Mouse (Mus musculus) liver, embryonic 14.5 days (tissue): Measurements from ENCODE around the gene Zbp1. TPM values are rescaled to one million over a fixed set of nuclear protein-coding genes. Genes with fewer than 3 reads are reported as not detected.

Experiments
- ATAC-seq: fragments of 200-750 bp; cut with Nextera tagmentation; 2 replicates; pipeline ENCODE4 v1.8.0; 2017; ENCODE audit warnings: moderate number of reproducible peaks, mild to moderate bottlenecking, moderate library complexity; ENCODE audit not compliant: insufficient read depth
- DNase-seq, 3 experiments: peaks; one replicate each; pipeline ENCODE4 v3.0.0-alpha.2; 2012 to 2013; ENCODE audit warnings: low read depth in 3 of 3, low spot score in 3 of 3
- H3K27ac ChIP-seq: fragments of 300-500 bp; sonication (generic); 2 replicates; pipeline ENCODE4 v1.5.1; 2014; ENCODE audit warnings: moderate library complexity, mild to moderate bottlenecking, control low read depth, inconsistent platforms
- H3K27me3 ChIP-seq: fragments of 300-500 bp; sonication (generic); 2 replicates; pipeline ENCODE4 v1.6.1; 2014; ENCODE audit warnings: mild to moderate bottlenecking, low read length, moderate library complexity; ENCODE audit not compliant: control insufficient read depth, insufficient read depth
- H3K36me3 ChIP-seq: fragments of 300-500 bp; sonication (generic); replicated peaks from 2 replicates; pipeline ENCODE4 v1.6.1; 2014; ENCODE audit warnings: low read depth; ENCODE audit not compliant: control insufficient read depth, insufficient read depth
- H3K4me1 ChIP-seq, 2 experiments: fragments of 200-500 bp in 1 of 2; fragments of 300-500 bp in 1 of 2; sonication (generic) in 1 of 2; replicated peaks; 2 replicates each; pipeline ENCODE4 v1.6.1; 2012 to 2014; ENCODE audit warnings: antibody characterized with exemption in 1 of 2, inconsistent platforms in 1 of 2, low read length in 1 of 2; ENCODE audit not compliant: control insufficient read depth in 2 of 2, insufficient read depth in 2 of 2
- H3K4me2 ChIP-seq: fragments of 300-500 bp; sonication (generic); 2 replicates; pipeline ENCODE4 v1.6.1; 2014; ENCODE audit warnings: low read depth, mild to moderate bottlenecking, control low read depth, moderate library complexity
- H3K4me3 ChIP-seq, 2 experiments: fragments of 200-500 bp in 1 of 2; fragments of 300-500 bp in 1 of 2; sonication (generic) in 1 of 2; 2 replicates each; pipeline ENCODE4 v1.5.1; 2012 to 2014; ENCODE audit warnings: low read depth in 2 of 2, low read length in 2 of 2, mild to moderate bottlenecking in 2 of 2, control low read depth in 1 of 2, inconsistent platforms in 1 of 2, moderate library complexity in 1 of 2; ENCODE audit not compliant: insufficient read depth in 1 of 2
- H3K9ac ChIP-seq: fragments of 300-500 bp; sonication (generic); replicated peaks from 2 replicates; pipeline ENCODE4 v1.6.1; 2014; ENCODE audit warnings: mild to moderate bottlenecking, control low read depth, moderate library complexity
- H3K9me3 ChIP-seq: fragments of 300-500 bp; sonication (generic); 2 replicates; pipeline ENCODE4 v1.6.1; 2016; ENCODE audit warnings: low read length, mixed read lengths; ENCODE audit not compliant: control insufficient read depth
- CTCF ChIP-seq: IDR thresholded peaks from 2 replicates; pipeline ENCODE4 v1.5.1; 2016; ENCODE audit warnings: antibody characterized with exemption, low read depth, control low read depth
- EP300 ChIP-seq: IDR thresholded peaks from 2 replicates; pipeline ENCODE4 v1.6.1; 2016; ENCODE audit warnings: antibody characterized with exemption, low read depth
- WGBS: fragments of 180-500 bp; shearing (Covaris S2); extraction: QIAGEN DNeasy Blood & Tissue Kit; methylation state at CpG from one replicate; pipeline ENCODE4 v1.1.7; 2014; ENCODE audit not compliant: insufficient replicate concordance; 5-methylcytosine and 5-hydroxymethylcytosine counted together
- polyA plus RNA-seq, 2 experiments: library from polyadenylated mRNA; depleted of rRNA in 1 of 2; stranded (reverse) in 1 of 2; unstranded in 1 of 2; fragments of >200 nt; fragmentation: Nextera tagmentation in 1 of 2; extraction: Ambion mirVana in 1 of 2; gene quantifications; 2 replicates each; pipeline versions ENCODE4 v1.2.1 to v1.2.3; 2012 to 2014

The Zbp1 gene
- polyA plus RNA-seq, 2 experiments, result 0.64 to 1.0 TPM

GRCm38 (mm10) chr2:173171956-173172355 lies 46.8 kb downstream of the Zbp1 start:
- WGBS, result 39% methylated on average over 5 of the region's 5 CpGs
- no peak overlapping the region for H3K27ac ChIP-seq
- peaks cover 6% of the 10 kb centered on the region; the same call in 1 of the 2 replicates for H3K27me3 ChIP-seq
- H3K4me1 ChIP-seq, result peaks cover 0 to 23% of the 10 kb centered on the region in 2 experiments; a peak in 2 of 4 replicates
- no peaks in the 10 kb centered on the region for H3K9me3 ChIP-seq
- no peak for TF ChIP-seq EP300
- no peak for TF ChIP-seq CTCF
- DNase-seq (no peak), ATAC-seq (no peak)
- H3K9ac ChIP-seq, result no peak overlapping the region
- H3K36me3 ChIP-seq, result no peaks in the 10 kb centered on the region
- no peak overlapping the region for H3K4me3 ChIP-seq
- H3K4me2 ChIP-seq, result no peak overlapping the region

- ATAC-seq (no peak), DNase-seq (no peak)
- H3K4me1 ChIP-seq, result peaks cover 0 to 23% of the 10 kb centered on the region in 2 experiments; a peak in 2 of 4 replicates
- no peak overlapping the region for H3K4me3 ChIP-seq
- TF ChIP-seq CTCF (no peak), EP300 (no peak)
- H3K27ac ChIP-seq, result no peak overlapping the region
- H3K9me3 ChIP-seq, result no peaks in the 10 kb centered on the region
- H3K4me2 ChIP-seq, result peak overlapping the region; percentile 6; the same call in 1 of the 2 replicates
- H3K27me3 ChIP-seq, result peaks cover 6% of the 10 kb centered on the region; the same call in 1 of the 2 replicates
- H3K36me3 ChIP-seq, result no peaks in the 10 kb centered on the region
- H3K9ac ChIP-seq, result no peak overlapping the region
- WGBS, result 2% methylated on average over 30 of the region's 30 CpGs
Observed at GRCm38 (mm10) chr2:173171470-173171869, 47.3 kb downstream of the Zbp1 start.

DNA sequence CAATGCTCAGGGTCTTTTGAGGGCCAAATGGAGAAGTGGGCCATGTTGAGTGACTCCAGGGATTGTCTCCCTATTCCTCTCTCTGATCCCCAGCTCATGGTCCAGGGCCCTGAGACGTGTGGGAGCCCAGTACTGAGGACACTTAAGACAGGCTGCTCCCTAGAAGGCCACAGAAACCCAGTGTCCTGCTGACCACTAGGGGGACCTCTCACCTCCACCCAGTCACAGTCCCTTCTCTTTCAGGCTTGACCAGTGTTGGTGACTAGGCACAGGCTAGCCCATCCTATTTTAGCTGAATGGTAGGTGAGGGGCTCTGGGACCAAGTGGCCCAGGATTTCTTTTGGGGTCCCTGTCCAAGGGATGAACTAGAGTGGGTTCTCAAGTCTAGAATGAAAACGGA lies 48.0 kb downstream of the Zbp1 start:
- no peak overlapping the region for H3K27ac ChIP-seq

GRCm38 (mm10) chr2:173170081-173170480 lies 48.6 kb downstream of the Zbp1 start:
- Histone ChIP-seq H3K9ac (no peak overlapping the region), H3K27me3 (peaks cover 6% of the 10 kb centered on the region; the same call in 1 of the 2 replicates), H3K9me3 (no peaks in the 10 kb centered on the region), H3K4me2 (no peak overlapping the region), H3K4me3 (no peak overlapping the region), H3K4me1 (peaks cover 0 to 23% of the 10 kb centered on the region in 2 experiments; a peak in 2 of 4 replicates), H3K27ac (no peak overlapping the region), H3K36me3 (no peaks in the 10 kb centered on the region)
- ATAC-seq (no peak), DNase-seq (no peak)
- TF ChIP-seq EP300 (no peak), CTCF (no peak)
- WGBS, result 49% methylated on average over 2 of the region's 2 CpGs

More for the DNA sequence above, 48.0 kb downstream of the Zbp1 start:
- no peak overlapping the region for H3K4me3 ChIP-seq
- H3K4me1 ChIP-seq, result peaks cover 0 to 23% of the 10 kb centered on the region in 2 experiments; a peak in 2 of 4 replicates
- 30% methylated on average over 2 of the region's 2 CpGs for WGBS
- no peaks in the 10 kb centered on the region for H3K9me3 ChIP-seq
- DNase-seq (no peak), ATAC-seq (no peak)
- H3K27me3 ChIP-seq, result peaks cover 6% of the 10 kb centered on the region; the same call in 1 of the 2 replicates
- TF ChIP-seq CTCF, result peak; percentile 69
- no peak for TF ChIP-seq EP300
- H3K9ac ChIP-seq, result no peak overlapping the region
- no peaks in the 10 kb centered on the region for H3K36me3 ChIP-seq
- H3K4me2 ChIP-seq, result no peak overlapping the region

DNA sequence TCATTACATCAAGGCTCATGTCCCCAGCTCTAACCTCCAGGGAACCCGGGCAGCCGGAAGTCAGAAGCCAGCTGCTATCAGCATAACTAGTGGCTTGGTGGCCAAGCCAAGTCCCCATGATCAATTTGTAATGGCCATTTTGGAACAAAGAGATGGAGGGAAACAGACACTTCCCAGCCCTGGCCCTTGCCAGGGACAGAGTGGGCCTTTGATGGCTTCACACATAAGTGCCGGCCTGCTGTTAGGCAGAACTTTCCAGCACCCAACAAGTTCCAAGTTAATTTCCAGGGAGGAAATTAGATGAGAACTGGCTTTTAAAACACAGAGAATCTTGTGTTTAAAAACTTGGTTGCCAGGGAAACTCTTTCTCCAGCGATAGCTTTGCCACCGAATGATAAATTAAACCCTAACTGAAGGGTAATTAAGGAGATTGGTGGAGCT lies 50.3 kb downstream of the Zbp1 start:
- H3K27ac ChIP-seq, result no peak overlapping the region
- DNase-seq (no peak), ATAC-seq (no peak)
- H3K4me2 ChIP-seq, result no peak overlapping the region
- peaks cover 0 to 18% of the 10 kb centered on the region in 2 experiments; a peak in 2 of 4 replicates for H3K4me1 ChIP-seq
- TF ChIP-seq EP300 (no peak), CTCF (no peak)
- no peaks in the 10 kb centered on the region for H3K9me3 ChIP-seq
- H3K4me3 ChIP-seq, result no peak overlapping the region
- whole genome bisulfite sequencing, result 51% methylated on average over 5 of the region's 5 CpGs
- peaks cover 6% of the 10 kb centered on the region; the same call in 1 of the 2 replicates for H3K27me3 ChIP-seq
- H3K9ac ChIP-seq, result no peak overlapping the region
- no peaks in the 10 kb centered on the region for H3K36me3 ChIP-seq
